Mouse (Mus musculus) MEL (cell line): ENCODE data around the gene Kcnd3. TPM values are rescaled to one million over a fixed set of nuclear protein-coding genes. Genes with fewer than 3 reads are reported as not detected.

ENCODE experiments used
- DNase-seq: peaks from one replicate; pipeline ENCODE4 v3.0.0; 2011; ENCODE audit warnings: low read depth, low spot score
- H3K27ac ChIP-seq: 2 replicates; pipeline ENCODE4 v1.5.1; 2012; ENCODE audit warnings: low read depth, mild to moderate bottlenecking, control low read depth, low read length, moderate library complexity; ENCODE audit not compliant: control insufficient read depth
- H3K27me3 ChIP-seq, 2 experiments: fragments of 150-350 bp in 1 of 2; sonication (generic) in 1 of 2; 2 replicates each; pipeline ENCODE4 v1.6.1; 2012; ENCODE audit warnings: low read length in 2 of 2, mild to moderate bottlenecking in 2 of 2, improper control_type of control experiment in 1 of 2, moderate library complexity in 1 of 2; ENCODE audit not compliant: insufficient read depth in 2 of 2, control insufficient read depth in 1 of 2
- H3K36me3 ChIP-seq, 2 experiments: 2 replicates each; pipeline ENCODE4 v1.6.1; 2012 to 2014; ENCODE audit warnings: low read length in 2 of 2, improper control_type of control experiment in 1 of 2, inconsistent platforms in 1 of 2, mild to moderate bottlenecking in 1 of 2; ENCODE audit not compliant: insufficient read depth in 2 of 2, control insufficient read depth in 1 of 2
- H3K4me1 ChIP-seq, 2 experiments: fragments of 150-350 bp in 1 of 2; sonication (generic) in 1 of 2; 2 replicates each; pipeline ENCODE4 v1.6.1; 2012; ENCODE audit warnings: low read length in 2 of 2, improper control_type of control experiment in 1 of 2, mild to moderate bottlenecking in 1 of 2; ENCODE audit not compliant: insufficient read depth in 2 of 2, control insufficient read depth in 1 of 2
- H3K4me3 ChIP-seq, 2 experiments: fragments of 150-350 bp in 1 of 2; sonication (generic) in 1 of 2; 2 replicates each; pipeline ENCODE4 v1.5.1; 2012; ENCODE audit warnings: low read depth in 2 of 2, low read length in 2 of 2, mild to moderate bottlenecking in 2 of 2, moderate library complexity in 2 of 2, control low read depth in 1 of 2, improper control_type of control experiment in 1 of 2; ENCODE audit not compliant: control insufficient read depth in 1 of 2, insufficient read depth in 1 of 2
- H3K79me2 ChIP-seq: 2 replicates; pipeline ENCODE4 v1.6.1; 2012; ENCODE audit warnings: mild to moderate bottlenecking, low read length, moderate library complexity; ENCODE audit not compliant: control insufficient read depth, poor library complexity, insufficient read depth
- H3K9ac ChIP-seq: 2 replicates; pipeline ENCODE4 v1.6.1; 2012; ENCODE audit warnings: low read depth, mild to moderate bottlenecking, control low read depth, low read length, moderate library complexity; ENCODE audit not compliant: control insufficient read depth, poor library complexity, severe bottlenecking
- H3K9me3 ChIP-seq: fragments of 150-350 bp; sonication (generic); replicated peaks from 2 replicates; pipeline ENCODE4 v1.6.1; 2012; ENCODE audit warnings: mild to moderate bottlenecking, low read length, improper control_type of control experiment, moderate library complexity; ENCODE audit not compliant: insufficient read depth
- ELF1 ChIP-seq: IDR thresholded peaks from 2 replicates; pipeline ENCODE4 v1.6.1; 2014; ENCODE audit warnings: low read depth, mild to moderate bottlenecking, inconsistent platforms, low read length, improper control_type of control experiment, moderate library complexity
- GATA1 ChIP-seq: IDR thresholded peaks from 2 replicates; pipeline ENCODE4 v1.6.1; 2011; ENCODE audit warnings: low read depth, low read length, improper control_type of control experiment
- HCFC1 ChIP-seq: IDR thresholded peaks from 2 replicates; pipeline ENCODE4 v1.6.1; 2012; ENCODE audit warnings: low read depth, mild to moderate bottlenecking, inconsistent platforms, low read length, improper control_type of control experiment, moderate library complexity
- JUND ChIP-seq: IDR thresholded peaks from 2 replicates; pipeline ENCODE4 v1.6.1; 2011; ENCODE audit warnings: low read depth, mild to moderate bottlenecking, improper control_type of control experiment, low read length
- KAT2A ChIP-seq: conservative IDR thresholded peaks from 2 replicates; pipeline ENCODE4 v1.6.1; 2012; ENCODE audit warnings: low read depth, low read length, improper control_type of control experiment, inconsistent platforms
- MAX ChIP-seq: IDR thresholded peaks from 2 replicates; pipeline ENCODE4 v1.6.1; 2011; ENCODE audit warnings: low read length, improper control_type of control experiment
- MAZ ChIP-seq: IDR thresholded peaks from 2 replicates; pipeline ENCODE4 v1.6.1; 2012; ENCODE audit warnings: low read depth, mild to moderate bottlenecking, inconsistent platforms, low read length, improper control_type of control experiment
- MEF2A ChIP-seq: IDR thresholded peaks from 2 replicates; pipeline ENCODE4 v1.6.1; 2014; ENCODE audit warnings: low read depth, mild to moderate bottlenecking, inconsistent platforms, low read length, improper control_type of control experiment; ENCODE audit not compliant: poor library complexity, insufficient replicate concordance, severe bottlenecking; ENCODE audit errors: extremely low read depth
- MXI1 ChIP-seq: IDR thresholded peaks from 2 replicates; pipeline ENCODE4 v1.6.1; 2011; ENCODE audit warnings: mild to moderate bottlenecking, low read depth, low read length, improper control_type of control experiment
- MYC ChIP-seq: IDR thresholded peaks from 2 replicates; pipeline ENCODE4 v1.6.1; 2011; ENCODE audit warnings: low read depth, mild to moderate bottlenecking, low read length, improper control_type of control experiment, moderate library complexity
- NELFE ChIP-seq: IDR thresholded peaks from 2 replicates; pipeline ENCODE4 v1.6.1; 2011; ENCODE audit warnings: low read depth, low read length, improper control_type of control experiment
- NRF1 ChIP-seq: IDR thresholded peaks from 2 replicates; pipeline ENCODE4 v1.6.1; 2014; ENCODE audit warnings: low read depth, mild to moderate bottlenecking, inconsistent platforms, low read length, improper control_type of control experiment, moderate library complexity; ENCODE audit not compliant: poor library complexity, insufficient read depth, severe bottlenecking
- POLR2AphosphoS2 ChIP-seq: IDR thresholded peaks from 2 replicates; pipeline ENCODE4 v1.6.1; 2011; ENCODE audit warnings: low read length, improper control_type of control experiment
- POLR2AphosphoS5 ChIP-seq: IDR thresholded peaks from 2 replicates; pipeline ENCODE4 v1.6.1; 2012; ENCODE audit warnings: low read depth, borderline replicate concordance, mild to moderate bottlenecking, inconsistent platforms, low read length, moderate library complexity, mixed read lengths
- SMC3 ChIP-seq: IDR thresholded peaks from 2 replicates; pipeline ENCODE4 v1.6.1; 2011; ENCODE audit warnings: low read depth, low read length, improper control_type of control experiment
- TAL1 ChIP-seq: IDR thresholded peaks from 2 replicates; pipeline ENCODE4 v1.6.1; 2012; ENCODE audit warnings: mild to moderate bottlenecking, inconsistent platforms, low read length, moderate library complexity, mixed read lengths
- UBTF ChIP-seq: IDR thresholded peaks from 2 replicates; pipeline ENCODE4 v1.6.1; 2012; ENCODE audit warnings: low read depth, mild to moderate bottlenecking, inconsistent platforms, low read length, improper control_type of control experiment, moderate library complexity, borderline replicate concordance; ENCODE audit not compliant: insufficient read depth
- ZMIZ1 ChIP-seq: IDR thresholded peaks from 2 replicates; pipeline ENCODE4 v1.6.1; 2012; ENCODE audit warnings: low read depth, mild to moderate bottlenecking, inconsistent platforms, low read length, improper control_type of control experiment, moderate library complexity
- polyA plus RNA-seq, 2 experiments: library from polyadenylated mRNA; stranded (reverse) in 1 of 2; unstranded in 1 of 2; fragments of >175 nt in 1 of 2; fragments of >200 nt in 1 of 2; gene quantifications; 2 replicates each; pipeline versions ENCODE4 v1.2.1 to v1.2.4; 2012; ENCODE audit warnings: low replicate concordance in 2 of 2, low read depth in 1 of 2; ENCODE audit not compliant: insufficient read length in 2 of 2, insufficient read depth in 1 of 2, missing spikeins in 1 of 2
- total RNA-seq: library from RNA; depleted of rRNA; stranded (reverse); fragments of 300-350 nt; gene quantifications from 2 replicates; pipeline ENCODE4 v1.2.3, GENCODE M21; 2012

The Kcnd3 gene
- total and polyA plus RNA-seq, 3 experiments, result 0.01 TPM; not detected in 2

DNA sequence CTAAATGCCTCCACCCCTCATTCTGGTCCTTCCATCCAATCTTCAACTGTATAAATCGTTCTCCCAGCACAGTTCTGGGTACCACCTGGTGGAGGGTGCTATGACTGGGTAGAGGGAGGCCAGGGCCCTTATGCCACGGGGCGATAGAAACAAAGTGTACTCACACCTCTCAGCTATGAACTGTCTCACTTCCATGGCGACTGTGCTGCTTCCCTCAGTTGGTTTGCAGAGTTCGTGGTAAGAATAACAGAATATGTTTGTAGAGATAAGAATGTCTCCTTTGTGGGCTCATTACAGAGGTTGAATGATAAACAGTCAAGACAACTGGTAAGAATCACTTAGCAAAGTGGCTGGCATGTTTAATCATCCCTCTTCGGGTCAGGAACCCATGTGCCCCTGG lies 68.3 kb downstream of the Kcnd3 start:
- Histone ChIP-seq H3K79me2 (no peaks in the 10 kb centered on the region), H3K27me3 (no peaks in the 10 kb centered on the region), H3K4me1 (no peaks in the 10 kb centered on the region), H3K4me3 (no peak overlapping the region), H3K27ac (no peak overlapping the region), H3K36me3 (no peaks in the 10 kb centered on the region), H3K9me3 (no peaks in the 10 kb centered on the region), H3K9ac (no peak overlapping the region)
- DNase-seq, result no peak
- TF ChIP-seq MAZ, result no peak
- no peak for TF ChIP-seq SMC3

DNA sequence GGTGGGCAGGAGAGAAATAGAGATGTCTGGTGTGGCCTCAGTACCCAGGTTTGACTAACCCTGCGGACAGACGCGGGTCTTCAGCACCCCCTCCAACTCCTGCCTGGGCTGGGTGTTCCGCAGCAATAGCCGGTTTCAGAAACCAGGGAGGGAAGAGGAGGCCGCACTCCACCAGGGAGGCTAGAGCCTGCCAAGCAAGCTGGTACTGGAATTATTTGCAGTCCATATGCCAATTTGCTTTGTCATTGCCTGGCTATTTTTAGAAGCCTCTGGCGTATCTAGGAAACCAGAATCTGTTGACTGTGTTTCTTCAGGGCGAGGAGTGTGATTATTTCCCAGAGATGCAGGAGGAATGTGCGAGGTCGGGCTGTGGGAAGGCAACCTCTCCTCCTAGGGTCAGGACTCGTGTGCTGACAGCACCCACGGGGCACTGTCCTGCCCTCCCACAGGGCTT lies 69.1 kb downstream of the Kcnd3 start:
- Histone ChIP-seq H3K36me3 (no peaks in the 10 kb centered on the region), H3K27ac (no peak overlapping the region), H3K9ac (no peak overlapping the region), H3K4me1 (no peaks in the 10 kb centered on the region), H3K79me2 (no peaks in the 10 kb centered on the region), H3K9me3 (no peaks in the 10 kb centered on the region), H3K4me3 (no peak overlapping the region), H3K27me3 (no peaks in the 10 kb centered on the region)
- TF ChIP-seq MXI1 (no peak), KAT2A (no peak)
- DNase-seq, result no peak

DNA sequence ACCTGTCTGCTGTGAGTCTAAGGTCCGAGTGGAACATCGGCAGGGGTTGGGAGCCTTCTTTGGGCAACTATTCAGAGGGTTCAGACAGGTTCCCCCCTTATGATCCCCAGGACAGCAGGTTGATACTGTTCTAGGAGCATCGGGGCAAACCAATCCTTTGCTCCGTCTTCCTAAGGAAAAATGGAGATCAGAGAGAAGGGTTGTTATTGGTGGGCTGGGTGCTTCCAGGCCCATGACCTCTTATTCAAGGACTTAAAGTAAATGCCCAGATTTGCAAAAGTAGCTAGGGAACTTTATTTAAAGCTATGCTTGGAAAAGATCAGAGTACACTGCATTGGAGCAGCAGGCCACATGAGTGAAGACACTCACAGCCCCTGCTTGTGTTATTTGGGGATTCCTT lies 69.5 kb downstream of the Kcnd3 start:
- Histone ChIP-seq H3K4me3 (no peak overlapping the region), H3K9ac (no peak overlapping the region), H3K79me2 (no peaks in the 10 kb centered on the region), H3K9me3 (no peaks in the 10 kb centered on the region), H3K27ac (no peak overlapping the region), H3K27me3 (no peaks in the 10 kb centered on the region), H3K4me1 (no peaks in the 10 kb centered on the region), H3K36me3 (no peaks in the 10 kb centered on the region)
- DNase-seq, result no peak
- TF ChIP-seq UBTF, result no peak
- no peak for TF ChIP-seq POLR2AphosphoS2
- TF ChIP-seq ELF1, result no peak
- no peak for TF ChIP-seq JUND
- no peak for TF ChIP-seq SMC3
- TF ChIP-seq MAZ, result no peak
- no peak for TF ChIP-seq MEF2A

DNA sequence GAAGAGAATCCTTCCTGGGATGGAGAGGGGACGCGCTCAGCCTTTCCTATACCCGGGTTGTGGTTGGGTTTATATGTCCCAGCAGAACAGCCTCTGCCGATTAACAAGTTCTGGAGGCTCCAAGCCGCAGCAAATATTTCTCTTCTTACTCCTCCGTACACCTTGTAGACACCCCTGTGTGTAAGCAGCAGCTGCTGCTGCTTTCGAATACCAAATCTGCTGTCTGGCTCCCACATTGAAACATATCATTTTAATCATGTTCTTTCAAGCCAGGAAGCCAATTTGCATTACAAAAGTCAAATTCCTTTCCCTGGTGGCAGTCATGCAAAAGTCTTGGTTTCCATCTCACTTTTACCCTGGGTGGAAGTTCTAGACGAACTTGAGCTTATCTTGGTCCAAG lies 76.7 kb downstream of the Kcnd3 start:
- H3K4me3 ChIP-seq, result no peak overlapping the region

More for the DNA sequence above, 76.7 kb downstream of the Kcnd3 start:
- Histone ChIP-seq H3K27me3 (no peaks in the 10 kb centered on the region), H3K79me2 (no peaks in the 10 kb centered on the region), H3K36me3 (no peaks in the 10 kb centered on the region), H3K27ac (no peak overlapping the region)
- TF ChIP-seq HCFC1 (no peak), ZMIZ1 (no peak), POLR2AphosphoS5 (no peak), TAL1 (no peak), MYC (no peak), GATA1 (no peak), NRF1 (no peak), MAZ (no peak), MAX (no peak), NELFE (no peak)
- TF ChIP-seq, all 39 proteins: peak for 0
- no peaks in the 10 kb centered on the region for H3K9me3 ChIP-seq
- H3K9ac ChIP-seq, result no peak overlapping the region
- no peaks in the 10 kb centered on the region for H3K4me1 ChIP-seq
- DNase-seq, result no peak
